Mouse (Mus musculus) bone marrow, adult 2 months (tissue): Measurements from ENCODE around the gene Sim2.

Source experiments
- CTCF ChIP-seq: fragments of 200-500 bp; IDR thresholded peaks from 2 replicates; pipeline ENCODE4 v1.5.1; 2011; ENCODE audit warnings: low read length, control low read depth; ENCODE audit not compliant: control insufficient read depth, insufficient read depth
- POLR2A ChIP-seq: fragments of 200-500 bp; IDR thresholded peaks from 2 replicates; pipeline ENCODE4 v1.6.1; 2011; ENCODE audit warnings: low read depth, mild to moderate bottlenecking, control low read depth, low read length, borderline replicate concordance; ENCODE audit not compliant: control insufficient read depth

- TF ChIP-seq POLR2A, result no peak
- no peak for TF ChIP-seq CTCF
These were observed 29.2 kb upstream of the Sim2 start for GRCm38 (mm10) chr16:94055576-94055975.
